Mouse (Mus musculus): ENCODE results near the gene Orm1. TPM values are rescaled to one million over a fixed set of nuclear protein-coding genes. Genes with fewer than 3 reads are reported as not detected.

Gene Orm1
- not detected for total RNA-seq (2023)

DNA sequence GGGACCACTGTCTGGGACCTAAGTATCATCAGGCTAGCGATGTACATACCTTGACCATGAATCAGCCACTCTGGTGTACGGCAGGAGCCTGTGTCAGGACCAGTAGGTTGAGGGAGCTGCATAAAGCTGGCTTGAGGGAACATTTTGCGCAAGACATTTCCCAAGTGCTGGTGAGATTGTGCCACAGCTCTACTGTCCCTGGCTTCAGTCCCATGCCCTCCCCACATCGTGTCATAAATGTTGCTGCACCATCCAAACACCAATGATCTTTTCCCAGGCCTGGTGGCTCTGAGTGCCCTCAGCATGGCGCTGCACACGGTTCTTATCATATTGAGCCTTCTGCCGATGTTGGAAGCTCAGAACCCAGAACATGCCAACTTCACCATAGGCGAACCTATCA lies at the start of gene Orm1:
Orm1 (plus strand) TSS at position 266 of the 400 bp plus-strand sequence.

DNA sequence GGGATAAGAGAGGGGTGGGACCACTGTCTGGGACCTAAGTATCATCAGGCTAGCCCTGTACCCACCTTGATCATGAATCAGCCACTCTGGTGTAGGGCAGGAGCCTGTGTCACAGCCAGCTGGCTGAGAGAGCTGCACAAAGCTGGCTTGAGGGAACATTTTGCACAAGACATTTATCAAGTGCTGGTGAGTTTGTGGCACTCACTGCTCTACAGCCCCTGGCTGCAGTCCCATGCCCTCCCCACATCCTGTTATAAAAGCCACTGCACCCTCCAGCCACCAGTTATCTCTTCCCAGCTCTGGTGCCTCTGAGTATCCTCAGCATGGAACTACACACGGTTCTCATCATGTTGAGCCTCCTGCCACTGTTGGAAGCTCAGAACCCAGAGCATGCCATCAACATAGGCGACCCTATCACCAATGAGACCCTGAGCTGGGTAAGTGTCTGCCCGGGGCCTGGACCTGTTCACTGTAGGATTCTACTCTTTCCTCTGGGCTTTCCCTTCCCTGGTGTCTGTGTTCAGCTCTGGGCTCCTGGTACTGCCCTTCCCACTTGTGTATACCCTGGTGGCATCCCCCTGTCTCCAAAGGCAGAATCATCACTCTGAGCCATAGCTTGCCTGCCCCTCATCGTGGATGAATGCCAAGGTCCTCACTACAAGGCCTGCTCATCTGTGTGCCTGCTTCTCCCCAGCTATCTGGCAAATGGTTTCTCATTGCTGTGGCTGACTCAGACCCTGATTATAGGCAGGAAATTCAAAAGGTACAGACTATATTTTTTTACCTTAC lies 11.7 kb downstream of the Orm1 start, which contains the start of gene Orm3:
Orm3 (plus strand) TSS at position 286 of the 789 bp plus-strand sequence.

DNA sequence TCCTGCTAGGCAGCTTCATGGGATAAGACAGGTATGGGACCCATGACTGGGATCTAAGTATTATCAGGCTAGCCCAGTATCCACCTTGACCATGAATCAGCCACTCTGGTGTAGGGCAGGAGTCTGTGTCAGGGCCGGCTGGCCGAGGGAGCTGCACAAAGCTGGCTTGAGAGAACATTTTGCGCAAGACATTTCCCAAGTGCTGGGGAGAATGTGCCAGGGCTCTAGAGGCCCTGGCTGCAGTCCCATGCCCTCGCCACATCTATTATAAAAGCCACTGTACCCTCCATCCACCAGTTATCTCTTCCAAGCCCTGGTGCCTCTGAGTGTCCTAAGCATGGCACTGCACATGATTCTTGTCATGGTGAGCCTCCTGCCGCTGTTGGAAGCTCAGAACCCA lies 17.8 kb downstream of the Orm1 start, which contains the start of gene Orm2:
Orm2 (plus strand) TSS at position 300 of the 400 bp plus-strand sequence.

Other genes with a start within 250 kb of the Orm1 start
- gene Ambp, start 189.8 kb upstream of the Orm1 start, total RNA-seq (2023): not detected
- gene Kif12, start 172.4 kb upstream of the Orm1 start, total RNA-seq (2023): not detected
- gene Col27a1, start 130.6 kb upstream of the Orm1 start, total RNA-seq (2023): 1.1 TPM
- gene Orm3, start 11.6 kb downstream of the Orm1 start, total RNA-seq (2023): not detected
- gene Orm2, start 17.9 kb downstream of the Orm1 start, total RNA-seq (2023): not detected
- gene Akna, start 58.8 kb downstream of the Orm1 start, total RNA-seq (2023): 274 TPM
- gene Whrn, start 151.4 kb downstream of the Orm1 start, total RNA-seq (2023): 17.9 TPM
- 62.9 TPM for gene Atp6v1g1, start 200.2 kb downstream of the Orm1 start, total RNA-seq (2023)
- 22.4 TPM for gene Tmem268, start 214.2 kb downstream of the Orm1 start, total RNA-seq (2023)